Mouse (Mus musculus): ENCODE measurements around the gene Actg2.
"Not testable (repeated sequence)": the region's sequence is repeated elsewhere in the genome, so short reads cannot be mapped to it uniquely, and the experiment has no call there.

The Actg2 gene

DNA sequence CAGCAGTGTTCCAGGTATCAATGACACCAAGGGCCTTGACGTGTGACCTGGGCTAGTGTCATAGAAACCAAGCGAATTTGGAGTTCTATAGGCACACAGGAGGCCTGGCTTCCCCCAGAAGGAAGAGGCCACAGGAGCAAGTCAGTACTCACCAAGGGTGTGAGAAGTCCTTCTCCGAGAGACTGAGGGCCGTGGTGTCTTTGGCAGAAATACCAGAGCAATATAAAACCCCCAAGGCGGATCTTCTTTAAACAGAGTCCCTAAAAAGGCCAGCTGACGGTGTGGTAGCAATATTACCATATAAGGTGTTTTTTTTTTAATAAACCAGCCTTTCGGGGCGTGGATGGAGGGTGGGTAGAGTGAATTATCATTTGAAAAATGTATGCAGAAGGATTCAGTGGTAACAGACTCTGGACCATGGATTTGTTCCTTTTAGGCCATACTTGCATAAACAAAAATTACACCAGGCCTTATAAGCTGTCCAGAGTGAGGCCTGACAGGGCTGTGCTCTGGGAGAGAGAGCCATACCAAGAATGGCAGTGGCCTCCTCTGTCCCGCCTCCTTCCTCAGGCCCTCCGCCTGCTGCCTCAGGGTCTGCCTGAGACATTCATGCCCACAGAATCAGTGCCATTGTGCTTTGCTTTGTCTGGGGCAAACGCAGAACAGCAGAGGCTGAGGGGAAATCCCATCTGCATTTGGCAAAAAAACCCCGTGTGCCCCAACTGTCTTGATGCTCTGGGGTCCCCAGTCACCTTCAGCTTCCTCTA lies at the start of gene Actg2:
Actg2 (minus strand) TSS at position 238 of the 767 bp plus-strand sequence.
- no peak for DNase-seq (ENCODE audit: low spot score)

DNA sequence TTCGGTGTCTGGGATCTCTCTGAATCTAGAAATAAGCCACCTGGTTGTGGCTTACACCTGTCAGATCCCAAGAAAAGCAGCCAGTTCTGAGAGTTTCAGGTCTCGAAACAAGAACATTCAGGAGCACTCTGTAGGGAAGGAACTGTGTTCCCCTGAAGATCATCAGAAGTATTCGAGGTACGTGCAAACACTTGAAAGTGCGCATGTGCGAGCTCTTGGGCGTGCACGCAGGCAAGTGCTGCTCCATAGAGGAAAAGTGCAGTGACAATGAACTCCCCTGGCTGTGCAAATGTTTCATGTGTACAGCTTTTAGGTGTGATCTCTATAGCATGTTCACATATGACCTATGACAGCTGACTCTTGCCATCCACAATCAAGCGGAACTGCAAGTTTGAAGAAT lies 49.3 kb upstream of the Actg2 start:
- not testable (repeated sequence) for DNase-seq (ENCODE audit: low spot score)

DNA sequence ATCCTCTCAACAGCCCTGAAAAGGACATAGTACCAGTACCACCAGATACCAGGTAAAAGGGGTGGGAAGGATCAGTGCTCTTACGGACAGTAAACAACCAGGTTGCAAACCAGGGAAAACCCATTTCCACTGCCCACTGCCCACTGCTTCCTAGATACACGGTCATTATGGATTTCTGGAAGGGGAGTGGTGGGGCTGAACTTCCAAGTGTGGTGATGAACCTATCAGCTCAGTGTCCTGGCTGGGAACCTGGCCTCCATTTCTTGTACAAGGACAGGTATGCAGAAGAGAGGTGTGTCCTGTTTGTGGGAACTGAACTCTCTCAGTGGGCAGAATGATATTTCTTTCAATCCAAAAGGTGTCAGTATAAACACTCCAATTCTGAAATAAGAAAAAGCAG lies 47.5 kb upstream of the Actg2 start:
- DNase-seq (ENCODE audit: low spot score): no peak

DNA sequence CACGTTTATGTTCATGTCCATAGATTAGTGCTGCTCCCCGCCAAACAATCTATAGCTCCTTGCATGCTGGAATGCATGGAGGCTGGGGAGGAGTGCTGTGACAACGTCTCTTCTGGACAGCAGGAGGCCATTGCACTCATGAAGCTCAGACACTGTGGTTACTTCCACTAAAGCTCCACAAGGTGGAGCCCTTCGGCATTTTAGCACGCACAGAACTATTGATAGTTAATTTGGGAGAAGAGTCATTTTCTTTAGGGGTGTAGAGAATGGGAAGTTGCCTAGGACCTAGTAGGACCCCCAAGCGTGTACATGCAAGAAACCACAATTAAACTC lies 46.8 kb upstream of the Actg2 start:
- peak; percentile 83 for DNase-seq (ENCODE audit: low spot score)

GRCm38 (mm10) chr6:83582135-83582937 lies 46.3 kb upstream of the Actg2 start:
- no peak for DNase-seq (ENCODE audit: low spot score)

DNA sequence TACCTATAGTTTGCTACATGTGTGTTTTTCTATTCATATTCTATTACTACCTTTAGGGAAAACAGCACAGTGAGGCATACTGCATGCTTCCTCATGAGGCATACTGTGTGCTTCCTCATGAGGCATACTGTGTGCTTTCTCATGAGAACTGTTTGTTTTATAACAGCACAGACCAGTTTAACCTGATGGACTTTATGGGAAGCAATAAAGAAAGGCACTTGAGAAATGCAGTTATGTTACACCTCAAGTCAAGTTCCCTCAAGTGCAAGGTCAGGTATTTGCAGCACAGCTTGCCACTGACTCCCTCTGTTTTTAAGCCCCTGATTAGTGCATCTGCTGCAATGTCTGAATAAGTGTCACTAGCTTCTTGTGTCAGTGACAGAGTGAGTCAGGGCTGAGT lies 41.5 kb upstream of the Actg2 start:
- no peak for DNase-seq (ENCODE audit: low spot score)

DNA sequence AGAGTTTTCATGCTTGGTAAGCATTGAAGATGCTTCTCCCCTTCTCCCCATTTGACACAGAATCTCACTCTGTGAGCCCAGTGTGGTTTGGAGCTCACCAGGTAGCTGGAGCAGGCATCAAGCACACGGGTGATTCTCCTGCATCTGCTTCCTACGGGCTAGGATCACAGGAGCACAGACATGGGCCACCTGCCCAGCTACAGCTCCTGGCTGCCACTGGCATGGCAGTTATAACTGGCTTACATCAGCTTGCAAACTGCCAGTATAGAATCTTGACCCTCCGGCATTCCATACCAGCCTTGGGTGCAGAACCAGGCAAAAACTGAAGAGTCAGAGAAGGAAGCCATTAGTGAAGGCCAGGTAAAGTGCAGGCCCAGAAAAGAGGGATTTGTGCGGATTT lies 39.5 kb upstream of the Actg2 start:
- no peak for DNase-seq (ENCODE audit: low spot score)

GRCm38 (mm10) chr6:83572671-83573070 lies 36.6 kb upstream of the Actg2 start, which contains the start of gene Stambp:
TSS of gene Stambp (minus strand) at chr6:83572729.
- DNase-seq (ENCODE audit: low spot score): no peak

DNA sequence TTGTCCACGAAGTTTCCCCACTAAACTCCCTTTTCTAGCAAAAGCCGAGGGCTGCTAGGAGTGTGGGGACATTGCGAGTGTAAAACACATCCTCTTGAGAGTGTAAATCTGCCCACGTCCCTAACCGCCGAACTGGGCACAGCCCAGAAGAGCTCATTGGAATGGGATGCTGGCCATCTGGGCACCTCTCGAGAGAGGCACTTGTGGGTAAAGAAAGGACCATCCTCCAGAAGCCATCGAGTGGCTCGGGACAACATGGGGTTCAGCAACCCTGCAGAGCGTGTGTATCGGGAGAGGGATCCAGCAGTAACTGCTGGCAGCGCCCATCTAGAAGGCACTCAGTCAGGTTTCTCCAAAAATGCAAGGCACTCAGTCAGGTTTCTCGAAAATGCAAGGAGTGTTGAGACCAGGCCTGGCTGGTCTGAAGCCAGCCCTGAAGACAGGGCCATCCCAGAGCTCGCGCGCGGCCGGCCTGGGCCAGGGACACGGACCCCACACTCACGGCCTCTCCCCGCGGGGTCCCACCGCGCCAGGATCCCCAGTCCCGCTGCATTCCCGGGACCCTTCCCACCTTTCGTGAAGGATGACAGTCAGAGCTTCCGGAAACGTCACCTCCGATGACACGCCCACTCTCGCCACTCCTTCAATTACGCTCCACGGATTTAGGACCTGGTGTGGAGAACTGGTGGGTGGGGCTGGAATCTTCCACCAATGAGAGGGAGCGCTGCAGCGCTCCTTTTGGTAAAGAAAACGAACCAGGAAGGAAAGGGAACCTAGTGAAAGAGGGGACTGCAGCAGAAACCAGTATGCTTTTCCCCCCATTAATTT lies 36.0 kb upstream of the Actg2 start:
- peak; percentile 96 for DNase-seq (ENCODE audit: low spot score)

DNA sequence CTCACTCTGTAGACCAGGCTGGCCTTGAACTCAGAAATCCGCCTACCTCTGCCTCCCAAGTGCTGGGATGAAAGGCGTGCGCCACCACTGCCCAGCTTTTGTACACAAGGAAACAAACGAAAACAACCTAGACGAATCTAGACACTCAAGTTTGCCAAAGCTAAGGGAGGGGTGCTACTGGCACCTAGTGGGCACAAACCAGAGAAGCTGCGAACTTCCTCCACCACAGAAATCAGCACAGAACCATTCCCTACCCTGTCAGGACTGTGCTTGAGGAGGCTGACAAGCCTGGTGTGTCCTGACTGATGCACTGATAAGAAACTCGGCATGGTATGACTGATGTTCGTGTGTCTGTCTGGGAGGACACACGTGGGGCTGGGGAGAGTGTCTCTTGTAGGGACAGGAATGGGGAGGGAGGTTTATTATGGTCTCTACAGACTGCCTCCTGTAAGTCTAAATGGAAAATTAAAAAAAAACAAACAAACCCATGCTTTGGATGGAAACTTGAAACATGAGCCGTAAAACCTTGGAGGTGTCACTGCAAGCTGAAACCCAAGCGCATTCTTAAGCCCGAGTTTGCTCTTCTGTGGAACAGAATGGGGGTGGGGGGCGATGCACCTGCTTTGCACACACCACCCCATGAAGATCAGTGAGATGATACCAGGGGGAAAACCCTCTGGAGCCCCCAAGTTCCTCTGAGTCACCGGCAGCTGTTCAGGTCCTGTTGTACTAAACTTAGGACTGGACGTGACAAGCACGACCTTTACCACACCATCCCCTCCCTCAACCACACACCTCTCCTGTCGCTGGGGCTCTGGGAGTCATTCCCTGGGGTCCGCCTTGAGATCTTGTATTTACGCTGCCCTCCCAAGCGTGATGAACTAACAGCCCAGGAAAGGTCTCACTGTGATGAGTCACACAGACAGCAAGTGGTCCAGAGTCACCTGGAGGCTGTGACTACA lies 33.1 kb upstream of the Actg2 start:
- DNase-seq (ENCODE audit: low spot score): peak; percentile 12

DNA sequence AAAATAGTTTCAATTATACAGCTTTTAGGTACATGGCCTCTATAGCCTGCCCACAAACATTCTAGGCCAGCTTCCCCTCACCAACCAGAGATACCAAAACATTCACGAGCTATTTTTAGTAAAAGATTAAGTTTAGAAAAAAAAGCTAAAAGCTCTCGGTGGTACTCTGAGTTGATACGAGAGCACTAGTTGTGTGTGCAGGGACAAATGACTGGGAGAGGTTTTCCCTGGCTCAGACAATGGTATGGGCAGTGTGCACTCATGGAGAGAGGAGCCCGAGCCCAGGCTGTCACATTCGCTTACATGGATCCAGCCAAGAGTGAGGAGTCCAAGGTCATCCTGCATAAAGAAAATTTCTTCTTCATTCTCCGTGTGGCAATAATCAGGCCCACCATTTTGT lies 19.9 kb upstream of the Actg2 start:
- no peak for DNase-seq (ENCODE audit: low spot score)

DNA sequence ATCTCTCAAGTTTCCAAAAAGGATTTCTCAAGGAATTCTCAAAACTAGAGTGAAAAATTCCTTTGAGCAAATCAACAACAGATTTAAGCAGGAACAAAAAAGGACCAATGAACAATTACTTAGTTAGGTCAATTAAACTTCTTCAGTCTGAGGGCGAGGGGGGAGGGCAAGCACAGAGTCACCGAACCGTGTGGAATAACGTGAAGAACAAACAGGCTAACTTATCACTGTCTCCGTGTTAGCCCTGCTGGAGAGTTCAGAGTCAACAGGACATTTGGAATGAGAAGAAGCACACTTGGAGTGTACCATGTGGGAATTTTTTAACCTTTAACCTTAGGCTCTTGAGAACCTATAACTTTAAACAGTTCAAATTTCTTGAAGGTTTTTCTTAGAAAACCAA lies 12.3 kb upstream of the Actg2 start:
- no peak for DNase-seq (ENCODE audit: low spot score)

DNA sequence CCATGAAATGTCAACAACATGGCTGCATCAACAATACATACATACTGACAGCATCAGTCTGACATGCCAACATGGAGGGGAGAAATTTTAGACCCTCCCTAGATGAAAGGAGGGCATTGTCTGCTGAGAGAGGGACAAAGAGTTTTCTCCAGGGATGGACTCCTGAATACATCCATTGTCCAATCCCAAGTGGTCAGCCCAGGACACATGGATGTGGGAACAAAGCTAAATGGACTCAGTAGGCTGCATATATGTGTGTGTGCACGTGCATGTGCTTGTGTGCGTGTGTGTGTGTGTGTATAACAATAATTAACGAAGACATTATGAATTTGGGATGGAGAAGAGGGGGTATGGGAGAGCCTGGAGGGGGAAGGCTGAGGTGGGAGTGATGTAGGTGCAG lies 9.7 kb upstream of the Actg2 start:
- DNase-seq (ENCODE audit: low spot score): no peak

GRCm38 (mm10) chr6:83541756-83542456 lies 5.8 kb upstream of the Actg2 start:
- peak; percentile 83 for DNase-seq (ENCODE audit: low spot score)

DNA sequence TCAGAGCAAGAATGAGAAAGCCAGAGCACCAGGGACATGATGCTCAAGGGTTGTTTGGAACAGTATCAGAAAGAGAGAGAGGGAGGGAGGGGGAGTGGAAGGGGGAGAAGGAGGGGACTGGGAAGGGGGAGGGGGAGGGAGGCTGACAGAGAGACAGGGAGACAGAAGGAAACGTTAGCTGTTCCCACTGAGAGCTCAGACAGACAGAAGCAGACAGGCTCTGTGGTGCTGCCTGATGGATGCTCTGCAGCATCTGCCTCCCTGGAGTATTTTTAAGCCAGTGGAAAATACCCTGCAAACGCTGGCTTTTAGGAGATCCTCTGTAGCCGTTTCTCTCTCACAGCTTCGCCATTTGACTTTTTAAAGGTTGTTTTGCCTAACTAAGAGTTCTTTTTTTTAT lies 4.0 kb upstream of the Actg2 start:
- no peak for DNase-seq (ENCODE audit: low spot score)

DNA sequence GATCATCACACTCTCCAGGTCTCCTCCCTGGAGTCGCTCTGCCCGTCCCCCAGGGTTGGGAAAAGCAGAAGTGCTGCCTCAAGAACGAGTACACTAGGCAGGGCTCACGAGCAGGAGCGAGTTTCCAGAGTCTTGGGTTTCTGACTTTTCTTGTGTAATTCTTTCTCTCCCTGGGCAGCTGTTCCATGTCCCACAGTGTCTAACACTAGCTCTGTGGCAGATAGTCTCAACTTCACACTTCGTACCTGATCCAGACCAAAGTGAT lies 662 bp upstream of the Actg2 start:
- no peak for DNase-seq (ENCODE audit: low spot score)

DNA sequence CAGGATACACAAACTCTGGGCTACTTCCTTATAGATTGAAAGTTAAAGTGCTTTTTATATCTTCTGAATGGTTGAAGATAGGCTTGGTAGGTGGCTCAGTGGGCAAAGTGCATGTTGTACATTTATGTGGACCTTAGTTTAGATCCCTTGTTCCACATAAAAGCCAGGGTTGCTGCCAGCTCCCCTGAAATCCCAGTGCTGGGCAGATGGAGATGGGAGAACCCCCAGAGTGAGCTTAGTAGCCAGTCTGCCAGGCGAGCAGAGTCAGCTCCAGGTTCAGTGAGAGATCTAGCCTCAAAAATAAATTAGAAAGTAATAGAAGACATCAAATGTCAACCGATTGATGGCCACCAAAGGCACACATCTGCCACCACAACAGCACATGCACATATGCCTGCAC lies 3.5 kb downstream of the Actg2 start:
- no peak for DNase-seq (ENCODE audit: low spot score)

GRCm38 (mm10) chr6:83523194-83523593 lies 12.9 kb downstream of the Actg2 start:
- no peak for DNase-seq (ENCODE audit: low spot score)

GRCm38 (mm10) chr6:83521784-83522183 lies 14.3 kb downstream of the Actg2 start:
- no peak for DNase-seq (ENCODE audit: low spot score)

DNA sequence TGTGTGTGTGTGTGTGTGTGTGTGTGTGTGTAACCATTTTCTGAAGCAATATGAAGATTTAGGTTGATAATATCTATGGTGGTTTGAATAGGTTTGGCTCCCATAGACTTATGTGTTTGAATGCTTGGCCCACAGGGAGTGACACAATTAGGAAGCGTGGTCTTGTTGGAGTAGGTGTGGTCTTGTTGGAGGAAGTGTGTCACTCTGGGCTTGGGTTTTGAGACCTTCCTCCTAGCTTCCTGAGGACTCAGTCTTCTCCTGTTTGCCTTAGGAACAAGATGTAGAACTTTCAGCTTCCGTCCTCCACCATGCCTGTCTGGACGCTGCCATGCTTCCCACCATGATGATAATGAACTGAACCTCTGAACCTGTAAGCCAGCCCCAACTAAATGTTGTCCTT lies 17.4 kb downstream of the Actg2 start:
- no peak for DNase-seq (ENCODE audit: low spot score)

GRCm38 (mm10) chr6:83515172-83515571 lies 20.9 kb downstream of the Actg2 start:
- no peak for DNase-seq (ENCODE audit: low spot score)

All from adipocyte (in vitro differentiated cells).